Mouse (Mus musculus) bone marrow macrophage, adult 2 months (primary cell): ENCODE results near the gene Cd83.
A peak's percentile ranks its signal among the peaks of the same experiment; 100 is the strongest.

ENCODE experiments used
- CTCF ChIP-seq: IDR thresholded peaks from 2 replicates; pipeline ENCODE4 v1.5.1; 2012; ENCODE audit warnings: low read depth, mild to moderate bottlenecking, low read length, moderate library complexity
- POLR2A ChIP-seq: IDR thresholded peaks from 2 replicates; pipeline ENCODE4 v1.6.1; 2012; ENCODE audit warnings: mild to moderate bottlenecking, low read depth, low read length, borderline replicate concordance

DNA sequence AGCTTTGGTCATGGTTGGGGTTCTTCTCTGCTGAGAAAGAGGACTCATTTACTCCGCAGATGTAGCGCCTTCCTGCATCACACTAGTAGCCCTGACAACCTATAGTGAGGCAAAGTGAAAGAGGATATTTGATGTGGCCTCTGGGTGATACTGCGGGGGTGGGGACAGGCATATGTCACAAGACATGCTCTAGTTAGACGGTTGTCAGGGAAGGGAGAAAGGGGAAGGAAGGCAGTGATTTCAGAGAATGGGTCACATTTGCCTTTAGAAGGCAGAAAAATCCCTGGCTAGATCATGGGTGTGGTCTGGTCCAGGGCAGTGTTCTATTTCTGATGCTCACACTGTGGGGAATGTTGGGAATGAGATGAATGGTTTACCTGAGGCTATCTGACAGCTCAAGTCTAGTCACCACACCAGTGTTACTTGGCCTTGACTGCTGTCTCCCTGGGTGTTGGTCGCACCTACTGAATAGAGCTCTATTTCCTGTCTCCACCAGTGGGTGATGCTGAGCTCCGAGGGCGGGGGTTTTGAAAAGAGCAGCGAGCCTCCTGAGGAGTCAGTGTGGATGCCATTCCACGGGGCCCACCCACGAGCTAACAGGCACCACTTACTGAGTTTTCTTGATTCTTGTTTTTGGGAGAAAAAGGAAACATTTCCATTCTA lies 4.5 kb downstream of the Cd83 start:
- TF ChIP-seq POLR2A (no peak), CTCF (0 out of 2 replicates have a peak, but pooled peaks have one; percentile 7)
